In the genomic region with DNA sequence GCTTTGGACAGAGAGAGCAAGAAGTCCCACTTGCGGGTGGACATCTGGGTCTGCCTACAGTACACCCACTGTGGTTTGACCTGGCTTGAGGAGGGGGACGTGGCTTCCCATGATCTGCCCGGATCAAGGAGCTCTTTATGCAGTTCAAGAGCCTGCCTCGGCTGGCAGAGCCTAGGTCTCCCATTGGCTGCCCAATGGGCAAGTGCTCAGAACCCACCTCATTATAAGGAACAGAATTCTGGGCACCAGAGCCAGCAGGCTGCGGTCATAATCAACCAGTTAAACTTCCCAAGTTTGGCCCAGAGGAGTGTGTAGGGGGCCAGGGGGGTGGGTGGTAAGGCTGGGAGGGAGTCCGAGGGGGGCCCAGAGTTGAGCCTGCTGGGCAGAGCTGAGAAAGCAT, we compare ENCODE assay signal across 11 mouse cellular contexts. TPM values are rescaled to one million over a fixed set of nuclear protein-coding genes. Genes with fewer than 3 reads are reported as not detected.
A peak's percentile ranks its signal among the peaks of the same experiment; 100 is the strongest.
DNase-seq lines count a peak whose midpoint lies in the region; ATAC-seq lines count a peak whose summit lies in the region.
"Had no signal": no experiment of that assay in that cellular context is flagged by ENCODE, and none has a peak within 500 bp of the region (broad histone marks: within the 10 kb centered on the region; RNA-seq: fewer than 3 reads in every experiment).

No protein-coding gene starts in this region.

- H3K9ac ChIP-seq in forebrain, embryonic 15.5 days (replicated peaks), result no peak overlapping the region
- H3K9ac ChIP-seq in forebrain, embryonic 12.5 days, result no peak overlapping the region
- H3K9ac ChIP-seq in liver, embryonic 11.5 days (ENCODE audit: low read depth, low read length), result peak overlapping the region; percentile 25; the same call in 1 of the 2 replicates
- H3K9ac ChIP-seq in embryonic facial prominence, embryonic 14.5 days (ENCODE audit: low read depth, low read length), result no peak overlapping the region
- no peak overlapping the region for H3K9ac ChIP-seq in liver, embryonic 16.5 days (ENCODE audit: low read depth, low read length)
- no peak overlapping the region for H3K9ac ChIP-seq in intestine, embryonic 16.5 days (ENCODE audit: low read depth, low read length)
- H3K9ac ChIP-seq: liver, embryonic 14.5 days had no signal

- peak; percentile 45 for ATAC-seq in forebrain, embryonic 15.5 days (replicated peaks)
- ATAC-seq in forebrain, embryonic 12.5 days (ENCODE audit: low FRiP score), result no peak
- no peak for ATAC-seq in liver, embryonic 11.5 days (replicated peaks; ENCODE audit: low FRiP score)
- no peak; the same call in 1 of the 2 replicates for ATAC-seq in embryonic facial prominence, embryonic 14.5 days (ENCODE audit: low read depth)
- no peak for ATAC-seq in liver, embryonic 16.5 days (ENCODE audit: low read depth)
- no peak for ATAC-seq in intestine, embryonic 16.5 days

- 45% methylated on average over 6 of the region's 6 CpGs for WGBS in forebrain, embryonic 15.5 days
- 61% methylated on average over 6 of the region's 6 CpGs for WGBS in forebrain, embryonic 12.5 days
- WGBS in liver, embryonic 11.5 days, result 68% methylated on average over 6 of the region's 6 CpGs
- 51% methylated on average over 6 of the region's 6 CpGs for WGBS in embryonic facial prominence, embryonic 14.5 days
- 43% methylated on average over 6 of the region's 6 CpGs for WGBS in liver, embryonic 16.5 days (ENCODE audit: insufficient replicate concordance)
- WGBS in intestine, embryonic 16.5 days, result 71% methylated on average over 6 of the region's 6 CpGs

- peaks cover 44% of the 10 kb centered on the region for H3K4me1 ChIP-seq in forebrain, embryonic 15.5 days
- H3K4me1 ChIP-seq in forebrain, embryonic 12.5 days, result peaks cover 31% of the 10 kb centered on the region
- H3K4me1 ChIP-seq in liver, embryonic 11.5 days (replicated peaks; ENCODE audit: control insufficient read depth, insufficient read depth, low read length), result peaks cover 51% of the 10 kb centered on the region
- peaks cover 31% of the 10 kb centered on the region for H3K4me1 ChIP-seq in embryonic facial prominence, embryonic 14.5 days (ENCODE audit: control insufficient read depth, insufficient read depth, low read length)
- peaks cover 38% of the 10 kb centered on the region for H3K4me1 ChIP-seq in liver, embryonic 16.5 days (ENCODE audit: control insufficient read depth, low read depth, low read length)
- peaks cover 44% of the 10 kb centered on the region for H3K4me1 ChIP-seq in intestine, embryonic 16.5 days (ENCODE audit: control insufficient read depth, insufficient read depth, low read length)

- DNase-seq in liver, embryonic 11.5 days (ENCODE audit: low spot score), result no peak
- no peak for DNase-seq in liver
- peak; percentile 54 for DNase-seq in embryonic facial prominence, embryonic 14.5 days (ENCODE audit: low spot score)
- no peak for DNase-seq in spleen, postnatal 4 days (ENCODE audit: low spot score in 2 of 2)
- DNase-seq: right cerebral cortex, postnatal 14 days had no signal

- no peaks in the 10 kb centered on the region for H3K9me3 ChIP-seq in forebrain, embryonic 15.5 days
- no peaks in the 10 kb centered on the region for H3K9me3 ChIP-seq in forebrain, embryonic 12.5 days
- H3K9me3 ChIP-seq in liver, embryonic 11.5 days (ENCODE audit: control insufficient read depth, low read length), result no peaks in the 10 kb centered on the region
- H3K9me3 ChIP-seq in embryonic facial prominence, embryonic 14.5 days (ENCODE audit: control insufficient read depth, low read length), result no peaks in the 10 kb centered on the region
- H3K9me3 ChIP-seq in liver, embryonic 16.5 days (replicated peaks; ENCODE audit: control insufficient read depth, low read length), result no peaks in the 10 kb centered on the region
- H3K9me3 ChIP-seq in intestine, embryonic 16.5 days (ENCODE audit: control insufficient read depth, low read length), result no peaks in the 10 kb centered on the region

- H3K4me3 ChIP-seq in forebrain, embryonic 15.5 days, result no peak overlapping the region
- H3K4me3 ChIP-seq in forebrain, embryonic 12.5 days (replicated peaks), result no peak overlapping the region
- H3K4me3 ChIP-seq in liver, embryonic 11.5 days (ENCODE audit: low read depth, low read length), result no peak overlapping the region
- no peak overlapping the region for H3K4me3 ChIP-seq in embryonic facial prominence, embryonic 14.5 days (ENCODE audit: low read depth, low read length)
- no peak overlapping the region for H3K4me3 ChIP-seq in liver, embryonic 16.5 days (ENCODE audit: low read depth, low read length)
- H3K4me3 ChIP-seq in intestine, embryonic 16.5 days (ENCODE audit: low read length), result no peak overlapping the region

- H3K4me2 ChIP-seq in forebrain, embryonic 15.5 days (replicated peaks), result no peak overlapping the region
- no peak overlapping the region for H3K4me2 ChIP-seq in forebrain, embryonic 12.5 days
- no peak overlapping the region for H3K4me2 ChIP-seq in liver, embryonic 11.5 days
- no peak overlapping the region for H3K4me2 ChIP-seq in embryonic facial prominence, embryonic 14.5 days (ENCODE audit: low read depth, low read length)
- no peak overlapping the region for H3K4me2 ChIP-seq in liver, embryonic 16.5 days (ENCODE audit: low read depth, low read length)
- H3K4me2 ChIP-seq in intestine, embryonic 16.5 days (ENCODE audit: low read depth, low read length), result no peak overlapping the region
- H3K4me2 ChIP-seq: heart, embryonic 11.5 days had no signal

- 0 out of 2 replicates have a peak, but pooled peaks cover 4% of the 10 kb centered on the region for H3K36me3 ChIP-seq in forebrain, embryonic 15.5 days
- no peaks in the 10 kb centered on the region for H3K36me3 ChIP-seq in forebrain, embryonic 12.5 days (replicated peaks)
- H3K36me3 ChIP-seq in liver, embryonic 11.5 days (ENCODE audit: control insufficient read depth, insufficient read depth, low read length), result no peaks in the 10 kb centered on the region; the same call in 1 of the 2 replicates
- H3K36me3 ChIP-seq in embryonic facial prominence, embryonic 14.5 days (ENCODE audit: control insufficient read depth, insufficient read depth, low read length), result no peaks in the 10 kb centered on the region
- H3K36me3 ChIP-seq in liver, embryonic 16.5 days (ENCODE audit: control insufficient read depth, insufficient read depth), result no peaks in the 10 kb centered on the region
- H3K36me3 ChIP-seq in intestine, embryonic 16.5 days (ENCODE audit: control insufficient read depth, insufficient read depth, low read length), result no peaks in the 10 kb centered on the region

- no peaks in the 10 kb centered on the region for H3K27me3 ChIP-seq in forebrain, embryonic 15.5 days
- H3K27me3 ChIP-seq in forebrain, embryonic 12.5 days, result no peaks in the 10 kb centered on the region
- H3K27me3 ChIP-seq in liver, embryonic 11.5 days (replicated peaks; ENCODE audit: control insufficient read depth, insufficient read depth, low read length), result no peaks in the 10 kb centered on the region
- no peaks in the 10 kb centered on the region for H3K27me3 ChIP-seq in embryonic facial prominence, embryonic 14.5 days (replicated peaks; ENCODE audit: control insufficient read depth, insufficient read depth, low read length)
- no peaks in the 10 kb centered on the region for H3K27me3 ChIP-seq in liver, embryonic 16.5 days (ENCODE audit: control insufficient read depth, insufficient read depth, low read depth, low read length)
- no peaks in the 10 kb centered on the region for H3K27me3 ChIP-seq in intestine, embryonic 16.5 days (replicated peaks; ENCODE audit: control insufficient read depth, insufficient read depth, low read length)

- H3K27ac ChIP-seq in forebrain, embryonic 15.5 days (replicated peaks), result no peak overlapping the region
- no peak overlapping the region for H3K27ac ChIP-seq in forebrain, embryonic 12.5 days
- H3K27ac ChIP-seq in liver, embryonic 11.5 days (ENCODE audit: low read depth, low read length), result no peak overlapping the region; the same call in 1 of the 2 replicates
- H3K27ac ChIP-seq in embryonic facial prominence, embryonic 14.5 days (replicated peaks; ENCODE audit: low read depth, low read length), result peak overlapping the region; percentile 21; the same call in 1 of the 2 replicates
- H3K27ac ChIP-seq in liver, embryonic 16.5 days (ENCODE audit: low read length), result peak overlapping the region; percentile 54
- H3K27ac ChIP-seq in intestine, embryonic 16.5 days (ENCODE audit: low read length), result no peak overlapping the region
- H3K27ac ChIP-seq: liver, embryonic 14.5 days had no signal

RNA-seq across cellular contexts. Expression of a gene that starts 9.0 kb away (rescaled TPM):
- polyA plus RNA-seq in forebrain, embryonic 15.5 days (2015; fragmentation: Nextera tagmentation; extraction: Ambion mirVana), result 14.3 and 15.1 TPM in 2 replicates
- 10.8 and 12.2 TPM in 2 replicates for polyA plus RNA-seq in forebrain, embryonic 12.5 days (2016; fragmentation: Nextera tagmentation; extraction: Ambion mirVana)
- polyA plus RNA-seq in liver, embryonic 11.5 days (2014; fragmentation: Nextera tagmentation; extraction: Ambion mirVana), result 27.9 and 28.9 TPM in 2 replicates
- polyA plus RNA-seq in embryonic facial prominence, embryonic 14.5 days (2014; fragmentation: Nextera tagmentation; extraction: Ambion mirVana), result 2.8 and 3.8 TPM in 2 replicates
- polyA plus RNA-seq in liver, embryonic 16.5 days (2015; fragmentation: Nextera tagmentation; extraction: Ambion mirVana), result 92.8 and 95.7 TPM in 2 replicates
- polyA plus RNA-seq in intestine, embryonic 16.5 days (2015; fragmentation: Nextera tagmentation; extraction: Ambion mirVana), result 7.7 and 9.2 TPM in 2 replicates

Comparison
In these comparisons a context has a peak if more than half of its experiments do, and no peak if none do; other contexts are left out.
1. H3K27ac ChIP-seq: peak in embryonic facial prominence, embryonic 14.5 days (single experiment) and liver, embryonic 16.5 days (single experiment); none in forebrain, embryonic 15.5 days (single experiment), forebrain, embryonic 12.5 days (single experiment), liver, embryonic 11.5 days (single experiment) and intestine, embryonic 16.5 days (single experiment).